23 mouse cellular contexts compared by ENCODE assay signal in genomic region chr10:127623439-127624216, GRCm38 (mm10). TPM values are rescaled to one million over a fixed set of nuclear protein-coding genes. Genes with fewer than 3 reads are reported as not detected.
DNase-seq lines count a peak whose midpoint lies in the region; ATAC-seq and TF ChIP-seq lines count a peak whose summit lies in the region.
"Had no signal": no experiment of that assay in that cellular context is flagged by ENCODE, and none has a peak within 500 bp of the region (broad histone marks: within the 10 kb centered on the region; RNA-seq: fewer than 3 reads in every experiment).

No protein-coding gene starts in this region.

- no peak overlapping the region for H3K4me2 ChIP-seq in intestine, postnatal 0 days (replicated peaks; ENCODE audit: low read depth)
- no peak overlapping the region for H3K4me2 ChIP-seq in intestine, embryonic 16.5 days (ENCODE audit: low read depth, low read length)
- no peak overlapping the region for H3K4me2 ChIP-seq in lung, embryonic 14.5 days
- H3K4me2 ChIP-seq: forebrain, embryonic 15.5 days; heart, embryonic 12.5 days; intestine, embryonic 15.5 days; kidney, embryonic 15.5 days had no signal

- peaks cover 5% of the 10 kb centered on the region; the same call in 1 of the 2 replicates for H3K4me1 ChIP-seq in intestine, postnatal 0 days (replicated peaks; ENCODE audit: control insufficient read depth, insufficient read depth, low read length)
- peaks cover 15% of the 10 kb centered on the region for H3K4me1 ChIP-seq in intestine, embryonic 16.5 days (ENCODE audit: control insufficient read depth, insufficient read depth, low read length)
- peaks cover 2% of the 10 kb centered on the region; the same call in 1 of the 2 replicates for H3K4me1 ChIP-seq in lung, embryonic 14.5 days (ENCODE audit: insufficient read depth)

- no peaks in the 10 kb centered on the region for H3K36me3 ChIP-seq in intestine, postnatal 0 days (ENCODE audit: control insufficient read depth, insufficient read depth)
- H3K36me3 ChIP-seq in intestine, embryonic 16.5 days (ENCODE audit: control insufficient read depth, insufficient read depth, low read length): no peaks in the 10 kb centered on the region
- H3K36me3 ChIP-seq in lung, embryonic 14.5 days (ENCODE audit: insufficient read depth): no peaks in the 10 kb centered on the region
- H3K36me3 ChIP-seq: forebrain, embryonic 15.5 days; heart, embryonic 12.5 days; hindbrain, embryonic 10.5 days; intestine, embryonic 15.5 days; kidney, embryonic 15.5 days; limb, embryonic 10.5 days had no signal

- WGBS in intestine, postnatal 0 days: 95% methylated on average over 6 of the region's 6 CpGs
- WGBS in intestine, embryonic 16.5 days: 94% methylated on average over 6 of the region's 6 CpGs
- WGBS in lung, embryonic 14.5 days: 92% methylated on average over 6 of the region's 6 CpGs

- H3K9ac ChIP-seq in intestine, postnatal 0 days (ENCODE audit: low read depth, low read length): no peak overlapping the region
- no peak overlapping the region for H3K9ac ChIP-seq in intestine, embryonic 16.5 days (ENCODE audit: low read depth, low read length)
- H3K9ac ChIP-seq in lung, embryonic 14.5 days: no peak overlapping the region
- H3K9ac ChIP-seq: forebrain, embryonic 15.5 days; heart, embryonic 12.5 days; intestine, embryonic 15.5 days; kidney, embryonic 15.5 days had no signal

- peak; percentile 35; the same call in 1 of the 2 replicates for TF ChIP-seq CTCF in intestine, postnatal 0 days (IDR thresholded peaks at IDR 0.05; ENCODE audit: low read depth)
- TF ChIP-seq CTCF in lung, embryonic 14.5 days (IDR thresholded peaks at IDR 0.05; ENCODE audit: low read depth): 0 out of 2 replicates have a peak, but pooled peaks have one; percentile 1

- peak; percentile 12 for DNase-seq in CD4-positive, CD25-positive, alpha-beta regulatory T cell, adult 2 months (ENCODE audit: low read depth, low spot score)
- no peak for DNase-seq in lung, embryonic 14.5 days
- DNase-seq in lung, postnatal 10 days: no peak
- no peak for DNase-seq in frontal cortex, postnatal 36 days (ENCODE audit: low spot score in 2 of 2)
- DNase-seq: adrenal gland, adult 8-10 months; cerebellum, adult 9-10 months; heart, postnatal 10 days; kidney, postnatal 4 days; layer of hippocampus, adult 9-11 months; lung, adult 2 months; thymus, postnatal 36 days had no signal

- H3K27me3 ChIP-seq in intestine, postnatal 0 days (replicated peaks; ENCODE audit: control insufficient read depth, insufficient read depth, low read length): no peaks in the 10 kb centered on the region
- H3K27me3 ChIP-seq in intestine, embryonic 16.5 days (replicated peaks; ENCODE audit: control insufficient read depth, insufficient read depth, low read length): no peaks in the 10 kb centered on the region
- no peaks in the 10 kb centered on the region for H3K27me3 ChIP-seq in lung, embryonic 14.5 days (ENCODE audit: insufficient read depth, low read length)
- H3K27me3 ChIP-seq: forebrain, embryonic 15.5 days; heart, embryonic 12.5 days; intestine, embryonic 15.5 days had no signal

- no peak overlapping the region for H3K27ac ChIP-seq in intestine, postnatal 0 days (ENCODE audit: low read depth, low read length)
- H3K27ac ChIP-seq in intestine, embryonic 16.5 days (ENCODE audit: low read length): no peak overlapping the region
- no peak overlapping the region for H3K27ac ChIP-seq in lung, embryonic 14.5 days (ENCODE audit: low read depth)
- H3K27ac ChIP-seq: forebrain, embryonic 15.5 days; hindbrain, embryonic 10.5 days; intestine, embryonic 15.5 days; kidney, embryonic 15.5 days; limb, embryonic 10.5 days had no signal

- no peak for ATAC-seq in CD4-positive, CD25-positive, alpha-beta regulatory T cell, adult 4 months
- no peak for ATAC-seq in intestine, postnatal 0 days
- ATAC-seq in intestine, embryonic 16.5 days: no peak
- no peak for ATAC-seq in lung, embryonic 14.5 days (ENCODE audit: insufficient read depth)
- ATAC-seq: activated CD4-positive, CD25-positive, alpha-beta regulatory T cell, adult 4 months; forebrain, embryonic 15.5 days; hindbrain, embryonic 16.5 days; intestine, embryonic 15.5 days; midbrain, embryonic 16.5 days had no signal

- no peak overlapping the region for H3K4me3 ChIP-seq in intestine, postnatal 0 days (ENCODE audit: low read depth, low read length)
- no peak overlapping the region for H3K4me3 ChIP-seq in intestine, embryonic 16.5 days (ENCODE audit: low read length)
- no peak overlapping the region for H3K4me3 ChIP-seq in lung, embryonic 14.5 days (ENCODE audit: low read depth, low read length)
- H3K4me3 ChIP-seq: forebrain, embryonic 15.5 days; heart, embryonic 12.5 days; hindbrain, embryonic 10.5 days; intestine, embryonic 15.5 days; kidney, embryonic 15.5 days; limb, embryonic 10.5 days had no signal

- no peaks in the 10 kb centered on the region for H3K9me3 ChIP-seq in intestine, postnatal 0 days (ENCODE audit: control insufficient read depth)
- peaks cover 3% of the 10 kb centered on the region; the same call in 1 of the 2 replicates for H3K9me3 ChIP-seq in intestine, embryonic 16.5 days (ENCODE audit: control insufficient read depth, low read length)
- H3K9me3 ChIP-seq in lung, embryonic 14.5 days (ENCODE audit: low read depth, low read length): peaks cover 4% of the 10 kb centered on the region
- H3K9me3 ChIP-seq: forebrain, embryonic 15.5 days had no signal

RNA-seq across cellular contexts. Expression of gene Lrp1, which starts 2.7 kb away (rescaled TPM):
- polyA plus RNA-seq in CD4-positive, CD25-positive, alpha-beta regulatory T cell, adult 4 months (2017; shearing (Covaris generic)): under 1 TPM; 0.30 to 0.96 TPM
- polyA plus RNA-seq in intestine, postnatal 0 days (2015; fragmentation: Nextera tagmentation; extraction: Ambion mirVana): 28.9 and 33.4 TPM in 2 replicates
- 64.6 and 67.0 TPM in 2 replicates for polyA plus RNA-seq in intestine, embryonic 16.5 days (2015; fragmentation: Nextera tagmentation; extraction: Ambion mirVana)
- 68.7 and 73.0 TPM in 2 replicates for polyA plus RNA-seq in lung, embryonic 14.5 days (2014; fragmentation: Nextera tagmentation; extraction: Ambion mirVana)

RNA-seq across cellular contexts. Expression of gene Stat6, which starts 19.2 kb away (rescaled TPM):
- 100 to 1,000 TPM; 173 to 320 TPM for polyA plus RNA-seq in CD4-positive, CD25-positive, alpha-beta regulatory T cell, adult 4 months (2017; shearing (Covaris generic))
- 27.1 and 29.2 TPM in 2 replicates for polyA plus RNA-seq in intestine, postnatal 0 days (2015; fragmentation: Nextera tagmentation; extraction: Ambion mirVana)
- 46.8 and 49.3 TPM in 2 replicates for polyA plus RNA-seq in intestine, embryonic 16.5 days (2015; fragmentation: Nextera tagmentation; extraction: Ambion mirVana)
- polyA plus RNA-seq in lung, embryonic 14.5 days (2014; fragmentation: Nextera tagmentation; extraction: Ambion mirVana): 27.8 and 28.1 TPM in 2 replicates

RNA-seq across cellular contexts. Expression of gene Nemp1, which starts 43.1 kb away (rescaled TPM):
- 1 to 10 TPM; 2.5 to 4.0 TPM for polyA plus RNA-seq in CD4-positive, CD25-positive, alpha-beta regulatory T cell, adult 4 months (2017; shearing (Covaris generic))
- 2.9 and 3.2 TPM in 2 replicates for polyA plus RNA-seq in intestine, postnatal 0 days (2015; fragmentation: Nextera tagmentation; extraction: Ambion mirVana)
- polyA plus RNA-seq in intestine, embryonic 16.5 days (2015; fragmentation: Nextera tagmentation; extraction: Ambion mirVana): 4.8 and 5.9 TPM in 2 replicates
- polyA plus RNA-seq in lung, embryonic 14.5 days (2014; fragmentation: Nextera tagmentation; extraction: Ambion mirVana): 11.2 and 13.2 TPM in 2 replicates

RNA-seq across cellular contexts. Expression of gene Nab2, which starts 44.7 kb away (rescaled TPM):
- 10 to 100 TPM in 1 of 2 experiments, 1 to 10 TPM in 1; 8.9 to 10.8 TPM for polyA plus RNA-seq in CD4-positive, CD25-positive, alpha-beta regulatory T cell, adult 4 months (2017; shearing (Covaris generic))
- polyA plus RNA-seq in intestine, postnatal 0 days (2015; fragmentation: Nextera tagmentation; extraction: Ambion mirVana): 3.9 and 4.2 TPM in 2 replicates
- 7.5 and 8.4 TPM in 2 replicates for polyA plus RNA-seq in intestine, embryonic 16.5 days (2015; fragmentation: Nextera tagmentation; extraction: Ambion mirVana)
- polyA plus RNA-seq in lung, embryonic 14.5 days (2014; fragmentation: Nextera tagmentation; extraction: Ambion mirVana): 11.6 and 13.5 TPM in 2 replicates

Comparison
In these comparisons a context has a peak if more than half of its experiments do, and no peak if none do; other contexts are left out.
1. RNA of gene Lrp1, which starts 2.7 kb away (polyA plus RNA-seq): 68.7 to 73.0 TPM in lung, embryonic 14.5 days, 64.6 to 67.0 TPM in intestine, embryonic 16.5 days and 28.9 to 33.4 TPM in intestine, postnatal 0 days; 0.30 to 0.96 TPM in CD4-positive, CD25-positive, alpha-beta regulatory T cell, adult 4 months; every median in the first group is over 10 times any median in the second.